Comparison of ENCODE assay signal across 19 mouse cellular contexts in the genomic region with DNA sequence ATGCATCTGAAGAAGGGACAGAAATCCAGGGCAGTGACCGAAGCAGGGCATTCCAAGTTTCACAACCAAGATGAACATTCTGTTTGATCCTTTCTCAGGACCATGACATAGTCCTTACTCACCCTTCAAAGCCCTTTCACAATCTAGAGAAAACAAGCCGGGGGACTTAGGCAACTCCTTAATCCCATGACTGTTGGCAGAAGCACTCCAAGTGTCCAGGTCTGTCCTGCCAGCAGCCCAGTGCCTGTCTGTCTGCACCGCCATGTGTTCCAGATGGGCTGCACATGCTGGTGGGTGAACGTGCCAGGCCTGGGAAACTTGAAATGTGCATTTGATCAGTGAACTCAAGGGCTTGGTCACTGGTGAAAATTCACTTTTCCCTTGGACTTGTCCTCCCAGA.
DNase-seq lines count a peak whose midpoint lies in the region; ATAC-seq and TF ChIP-seq lines count a peak whose summit lies in the region.
"Had no signal": no experiment of that assay in that cellular context is flagged by ENCODE, and none has a peak within 500 bp of the region (broad histone marks: within the 10 kb centered on the region; RNA-seq: fewer than 3 reads in every experiment).

No protein-coding gene starts in this region.

- peak; percentile 89 for ATAC-seq in lung, postnatal 0 days
- ATAC-seq: forebrain, postnatal 0 days; intestine, postnatal 0 days; liver, embryonic 12.5 days had no signal

- no peaks in the 10 kb centered on the region for H3K36me3 ChIP-seq in lung, postnatal 0 days (ENCODE audit: insufficient read depth, low read length)
- H3K36me3 ChIP-seq: heart, embryonic 15.5 days; hindbrain, embryonic 15.5 days; liver, embryonic 12.5 days had no signal

- H3K9me3 ChIP-seq in lung, postnatal 0 days (ENCODE audit: low read length): no peaks in the 10 kb centered on the region
- H3K9me3 ChIP-seq: heart, embryonic 15.5 days; hindbrain, embryonic 15.5 days; liver, embryonic 12.5 days had no signal

- H3K4me2 ChIP-seq in lung, postnatal 0 days (replicated peaks; ENCODE audit: low read depth, low read length): no peak overlapping the region
- H3K4me2 ChIP-seq: heart, embryonic 15.5 days; hindbrain, embryonic 15.5 days; liver, embryonic 12.5 days; midbrain, embryonic 11.5 days had no signal

- no peak overlapping the region for H3K27ac ChIP-seq in lung, postnatal 0 days (ENCODE audit: low read length)
- H3K27ac ChIP-seq: heart, embryonic 15.5 days; hindbrain, embryonic 15.5 days; layer of hippocampus, adult 2 months; liver, embryonic 12.5 days had no signal

- peak; percentile 96 for DNase-seq in heart, adult 11 months
- no peak for DNase-seq in heart, adult 8-10 months (ENCODE audit: low spot score)
- peak; percentile 18 to 31 for DNase-seq in urinary bladder, postnatal 36 days (ENCODE audit: low spot score in 2 of 2)
- no peak for DNase-seq in urinary bladder, adult 2 months (ENCODE audit: low spot score)
- peak; percentile 71 for DNase-seq in lung, postnatal 0 days (ENCODE audit: low spot score)
- DNase-seq in kidney, adult 11 months: no peak
- DNase-seq in natural killer cell, adult 2 months (ENCODE audit: low spot score in 2 of 2): no peak
- DNase-seq: cerebellum, adult 18-20 months; forebrain, postnatal 0 days; gastrocnemius, postnatal 10 days; kidney, postnatal 10 days; right cerebral cortex, postnatal 14 days had no signal

- no peaks in the 10 kb centered on the region for H3K27me3 ChIP-seq in lung, postnatal 0 days (replicated peaks; ENCODE audit: insufficient read depth, low read length)
- H3K27me3 ChIP-seq: heart, embryonic 15.5 days; hindbrain, embryonic 15.5 days; liver, embryonic 12.5 days had no signal

- H3K9ac ChIP-seq in lung, postnatal 0 days (replicated peaks; ENCODE audit: low read depth): no peak overlapping the region
- H3K9ac ChIP-seq: forebrain, postnatal 0 days; heart, embryonic 15.5 days; hindbrain, embryonic 15.5 days; liver, embryonic 12.5 days had no signal

- no peak overlapping the region for H3K4me3 ChIP-seq in lung, postnatal 0 days (ENCODE audit: low read depth, low read length)
- H3K4me3 ChIP-seq: erythroblast, embryonic 14.5 days; heart, embryonic 15.5 days; hindbrain, embryonic 15.5 days; layer of hippocampus, adult 2 months; liver, embryonic 12.5 days had no signal

- TF ChIP-seq EP300 in lung, postnatal 0 days (IDR thresholded peaks at IDR 0.05): peak; percentile 79

- H3K4me1 ChIP-seq in lung, postnatal 0 days (ENCODE audit: insufficient read depth, low read depth, low read length): no peaks in the 10 kb centered on the region
- H3K4me1 ChIP-seq: heart, embryonic 15.5 days; liver, embryonic 12.5 days had no signal

- no peak for TF ChIP-seq CTCF in lung, postnatal 0 days (IDR thresholded peaks at IDR 0.05)

- 69% methylated on average over 4 of the region's 4 CpGs for WGBS in lung, postnatal 0 days

Comparison
In these comparisons a context has a peak if more than half of its experiments do, and no peak if none do; other contexts are left out.
1. DNase-seq: peak in heart, adult 11 months (single experiment), urinary bladder, postnatal 36 days (2 of 2) and lung, postnatal 0 days (single experiment); none in heart, adult 8-10 months (single experiment), urinary bladder, adult 2 months (single experiment), kidney, adult 11 months (single experiment) and natural killer cell, adult 2 months (0 of 2).